Comparison of ENCODE assay signal across 8 mouse cellular contexts in genomic region chr19:4497263-4497973, GRCm38 (mm10). TPM values are rescaled to one million over a fixed set of nuclear protein-coding genes. Genes with fewer than 3 reads are reported as not detected.
DNase-seq lines count a peak whose midpoint lies in the region; ATAC-seq and TF ChIP-seq lines count a peak whose summit lies in the region.

No protein-coding gene starts in this region.

- H3K27ac ChIP-seq in bone marrow macrophage, adult 2 months (ENCODE audit: insufficient read depth, low read depth, low read length), result no peak overlapping the region
- H3K27ac ChIP-seq in embryonic fibroblast, embryonic 13.5 days (ENCODE audit: insufficient read depth, low read length), result no peak overlapping the region
- H3K27ac ChIP-seq in heart, embryonic 14.5 days (replicated peaks in 1 of 2; ENCODE audit: control insufficient read depth in 1 of 2, insufficient read depth in 1 of 2, low read depth in 2 of 2, low read length in 2 of 2), result no peak overlapping the region
- peak overlapping the region; percentile 30; the same call in 1 of the 2 replicates for H3K27ac ChIP-seq in liver, embryonic 16.5 days (ENCODE audit: low read length)
- H3K27ac ChIP-seq in neural tube, embryonic 13.5 days (replicated peaks), result no peak overlapping the region

- H3K4me3 ChIP-seq in bone marrow macrophage, adult 2 months (ENCODE audit: insufficient read depth, low read length), result no peak overlapping the region
- no peak overlapping the region for H3K4me3 ChIP-seq in embryonic fibroblast, embryonic 13.5 days (ENCODE audit: insufficient read depth, low read length)
- no peak overlapping the region for H3K4me3 ChIP-seq in heart, embryonic 14.5 days (ENCODE audit: control insufficient read depth in 1 of 2, insufficient read depth in 1 of 2, low read depth in 1 of 2, low read length in 2 of 2)
- no peak overlapping the region for H3K4me3 ChIP-seq in liver, embryonic 16.5 days (ENCODE audit: low read depth, low read length)
- no peak overlapping the region for H3K4me3 ChIP-seq in neural tube, embryonic 13.5 days

- H3K9me3 ChIP-seq in heart, embryonic 14.5 days (ENCODE audit: control insufficient read depth, low read length), result no peaks in the 10 kb centered on the region
- H3K9me3 ChIP-seq in liver, embryonic 16.5 days (replicated peaks; ENCODE audit: control insufficient read depth, low read length), result no peaks in the 10 kb centered on the region
- H3K9me3 ChIP-seq in neural tube, embryonic 13.5 days, result no peaks in the 10 kb centered on the region

- peak overlapping the region; percentile 16; the same call in 1 of the 2 replicates for H3K4me2 ChIP-seq in heart, embryonic 14.5 days (ENCODE audit: low read length)
- no peak overlapping the region for H3K4me2 ChIP-seq in liver, embryonic 16.5 days (ENCODE audit: low read depth, low read length)
- H3K4me2 ChIP-seq in neural tube, embryonic 13.5 days, result no peak overlapping the region

- 0% methylated on average over 4 of the region's 4 CpGs for WGBS in heart, embryonic 14.5 days
- WGBS in liver, embryonic 16.5 days (ENCODE audit: insufficient replicate concordance), result 8% methylated on average over 4 of the region's 4 CpGs
- 11% methylated on average over 4 of the region's 4 CpGs for WGBS in neural tube, embryonic 13.5 days

- peak; percentile 28 to 58 for DNase-seq in CD8-positive naive resting alpha-beta T cell, adult 2 months (ENCODE audit: low read depth in 2 of 2, low spot score in 2 of 2)
- peak; percentile 86 for DNase-seq in kidney, postnatal 10 days
- peak; percentile 77 for DNase-seq in testis, postnatal 14 days (ENCODE audit: low spot score)

- ATAC-seq in heart, embryonic 14.5 days (ENCODE audit: insufficient number of reproducible peaks, insufficient read depth, low FRiP score, low read depth), result 0 out of 2 replicates have a peak, but pooled peaks have one; percentile 15
- peak; percentile 54 for ATAC-seq in liver, embryonic 16.5 days (ENCODE audit: low read depth)
- peak; percentile 66 for ATAC-seq in neural tube, embryonic 13.5 days (ENCODE audit: low read depth)

- peak; percentile 87 for TF ChIP-seq CTCF in bone marrow macrophage, adult 2 months (IDR thresholded peaks at IDR 0.05; ENCODE audit: low read depth, low read length)
- TF ChIP-seq CTCF in embryonic fibroblast, embryonic 13.5 days (IDR thresholded peaks at IDR 0.05; ENCODE audit: borderline replicate concordance, insufficient read depth, low read length), result peak; percentile 62

- no peaks in the 10 kb centered on the region for H3K27me3 ChIP-seq in heart, embryonic 14.5 days (ENCODE audit: control insufficient read depth, insufficient read depth, low read length)
- H3K27me3 ChIP-seq in liver, embryonic 16.5 days (ENCODE audit: control insufficient read depth, insufficient read depth, low read depth, low read length), result no peaks in the 10 kb centered on the region
- H3K27me3 ChIP-seq in neural tube, embryonic 13.5 days, result no peaks in the 10 kb centered on the region

- H3K9ac ChIP-seq in heart, embryonic 14.5 days (ENCODE audit: low read length), result no peak overlapping the region
- H3K9ac ChIP-seq in liver, embryonic 16.5 days (ENCODE audit: low read depth, low read length), result peak overlapping the region; percentile 1; the same call in 1 of the 2 replicates
- no peak overlapping the region for H3K9ac ChIP-seq in neural tube, embryonic 13.5 days

- H3K4me1 ChIP-seq in bone marrow macrophage, adult 2 months (ENCODE audit: control insufficient read depth, insufficient read depth, low read length), result no peaks in the 10 kb centered on the region; the same call in 1 of the 2 replicates
- H3K4me1 ChIP-seq in embryonic fibroblast, embryonic 13.5 days (ENCODE audit: control insufficient read depth, insufficient read depth, low read length), result peaks cover 9% of the 10 kb centered on the region; the same call in 1 of the 2 replicates
- H3K4me1 ChIP-seq in heart, embryonic 14.5 days (ENCODE audit: control insufficient read depth in 2 of 2, insufficient read depth in 2 of 2, low read length in 2 of 2), result peaks cover under 1 to 3% of the 10 kb centered on the region in 2 experiments; a peak in 2 of 4 replicates
- peaks cover 14% of the 10 kb centered on the region for H3K4me1 ChIP-seq in liver, embryonic 16.5 days (ENCODE audit: control insufficient read depth, low read depth, low read length)
- H3K4me1 ChIP-seq in neural tube, embryonic 13.5 days (replicated peaks), result peaks cover 16% of the 10 kb centered on the region

- no peak for TF ChIP-seq POLR2A in bone marrow macrophage, adult 2 months (IDR thresholded peaks at IDR 0.05; ENCODE audit: borderline replicate concordance, low read depth, low read length)
- TF ChIP-seq POLR2A in embryonic fibroblast, embryonic 13.5 days (IDR thresholded peaks at IDR 0.05; ENCODE audit: low read depth, low read length), result no peak

- no peaks in the 10 kb centered on the region for H3K36me3 ChIP-seq in heart, embryonic 14.5 days (ENCODE audit: control insufficient read depth, insufficient read depth, low read length)
- no peaks in the 10 kb centered on the region for H3K36me3 ChIP-seq in liver, embryonic 16.5 days (ENCODE audit: control insufficient read depth, insufficient read depth)
- no peaks in the 10 kb centered on the region for H3K36me3 ChIP-seq in neural tube, embryonic 13.5 days

RNA-seq across cellular contexts. Expression of gene 2010003K11Rik, which starts 1.0 kb away (rescaled TPM):
- not detected in 2 replicates for polyA plus RNA-seq in bone marrow macrophage, adult 2 months (2012; ENCODE audit: insufficient read depth, insufficient read length, missing spikeins)
- polyA plus RNA-seq in embryonic fibroblast, embryonic 13.5 days (2011; ENCODE audit: insufficient read length, low read depth, missing spikeins), result not detected in 2 replicates
- polyA plus RNA-seq in heart, embryonic 14.5 days (2014; fragmentation: Nextera tagmentation; extraction: Ambion mirVana), result not detected in 2 replicates
- polyA plus RNA-seq in liver, embryonic 16.5 days (2015; fragmentation: Nextera tagmentation; extraction: Ambion mirVana), result 0.18 and 0.45 TPM in 2 replicates
- not detected in 2 replicates for polyA plus RNA-seq in neural tube, embryonic 13.5 days (2015; fragmentation: Nextera tagmentation; extraction: Ambion mirVana)

RNA-seq across cellular contexts. Expression of gene Pcx, which starts 12.9 kb away (rescaled TPM):
- 1.8 and 3.7 TPM in 2 replicates for polyA plus RNA-seq in bone marrow macrophage, adult 2 months (2012; ENCODE audit: insufficient read depth, insufficient read length, missing spikeins)
- polyA plus RNA-seq in embryonic fibroblast, embryonic 13.5 days (2011; ENCODE audit: insufficient read length, low read depth, missing spikeins), result 16.4 and 17.3 TPM in 2 replicates
- polyA plus RNA-seq in heart, embryonic 14.5 days (2014; fragmentation: Nextera tagmentation; extraction: Ambion mirVana), result 8.2 and 8.7 TPM in 2 replicates
- polyA plus RNA-seq in liver, embryonic 16.5 days (2015; fragmentation: Nextera tagmentation; extraction: Ambion mirVana), result 88.7 and 118 TPM in 2 replicates
- 21.0 and 21.9 TPM in 2 replicates for polyA plus RNA-seq in neural tube, embryonic 13.5 days (2015; fragmentation: Nextera tagmentation; extraction: Ambion mirVana)

RNA-seq across cellular contexts. Expression of gene Syt12, which starts 20.2 kb away (rescaled TPM):
- not detected in 2 replicates for polyA plus RNA-seq in bone marrow macrophage, adult 2 months (2012; ENCODE audit: insufficient read depth, insufficient read length, missing spikeins)
- 1.4 and 1.9 TPM in 2 replicates for polyA plus RNA-seq in embryonic fibroblast, embryonic 13.5 days (2011; ENCODE audit: insufficient read length, low read depth, missing spikeins)
- polyA plus RNA-seq in heart, embryonic 14.5 days (2014; fragmentation: Nextera tagmentation; extraction: Ambion mirVana), result 0.88 and 0.95 TPM in 2 replicates
- 0.20 and 0.32 TPM in 2 replicates for polyA plus RNA-seq in liver, embryonic 16.5 days (2015; fragmentation: Nextera tagmentation; extraction: Ambion mirVana)
- polyA plus RNA-seq in neural tube, embryonic 13.5 days (2015; fragmentation: Nextera tagmentation; extraction: Ambion mirVana), result 2.7 and 4.2 TPM in 2 replicates

RNA-seq across cellular contexts. Expression of gene Rhod, which starts 58.2 kb away (rescaled TPM):
- 1.1 and 1.4 TPM in 2 replicates for polyA plus RNA-seq in bone marrow macrophage, adult 2 months (2012; ENCODE audit: insufficient read depth, insufficient read length, missing spikeins)
- 24.1 and 29.2 TPM in 2 replicates for polyA plus RNA-seq in embryonic fibroblast, embryonic 13.5 days (2011; ENCODE audit: insufficient read length, low read depth, missing spikeins)
- 20.0 and 24.0 TPM in 2 replicates for polyA plus RNA-seq in heart, embryonic 14.5 days (2014; fragmentation: Nextera tagmentation; extraction: Ambion mirVana)
- polyA plus RNA-seq in liver, embryonic 16.5 days (2015; fragmentation: Nextera tagmentation; extraction: Ambion mirVana), result 8.0 and 11.8 TPM in 2 replicates
- polyA plus RNA-seq in neural tube, embryonic 13.5 days (2015; fragmentation: Nextera tagmentation; extraction: Ambion mirVana), result 8.5 and 10.1 TPM in 2 replicates

Comparison
In these comparisons a context has a peak if more than half of its experiments do, and no peak if none do; other contexts are left out.
1. ATAC-seq: peak in every context shown above with its lines; median percentile 66 in neural tube, embryonic 13.5 days; 54 in liver, embryonic 16.5 days; 15 in heart, embryonic 14.5 days.